Mouse (Mus musculus) heart, embryonic 14.5 days (tissue): ENCODE measurements around the gene Pde9a. TPM values are rescaled to one million over a fixed set of nuclear protein-coding genes. Genes with fewer than 3 reads are reported as not detected.

Experiments
- ATAC-seq: fragments of 200-750 bp; cut with Nextera tagmentation; 2 replicates; pipeline ENCODE4 v1.8.0; 2017; ENCODE audit warnings: low read depth, moderate TSS enrichment; ENCODE audit not compliant: insufficient number of reproducible peaks, insufficient read depth, low FRiP score
- H3K27ac ChIP-seq, 2 experiments: fragments of 200-500 bp in 1 of 2; fragments of 300-500 bp in 1 of 2; sonication (generic) in 1 of 2; replicated peaks in 1 of 2; 2 replicates each; pipeline ENCODE4 v1.5.1; 2012 to 2014; ENCODE audit warnings: low read depth in 2 of 2, low read length in 2 of 2, control low read depth in 1 of 2, mild to moderate bottlenecking in 1 of 2, mixed read lengths in 1 of 2; ENCODE audit not compliant: control insufficient read depth in 1 of 2, insufficient read depth in 1 of 2
- H3K27me3 ChIP-seq: fragments of 300-500 bp; sonication (generic); 2 replicates; pipeline ENCODE4 v1.6.1; 2014; ENCODE audit warnings: mild to moderate bottlenecking, low read length, control low read depth; ENCODE audit not compliant: control insufficient read depth, insufficient read depth
- H3K36me3 ChIP-seq: fragments of 300-500 bp; sonication (generic); 2 replicates; pipeline ENCODE4 v1.6.1; 2014; ENCODE audit warnings: mild to moderate bottlenecking, control low read depth, low read length, mixed read lengths; ENCODE audit not compliant: control insufficient read depth, insufficient read depth
- H3K4me1 ChIP-seq, 2 experiments: fragments of 200-500 bp in 1 of 2; fragments of 300-500 bp in 1 of 2; sonication (generic) in 1 of 2; 2 replicates each; pipeline ENCODE4 v1.6.1; 2012 to 2014; ENCODE audit warnings: low read length in 2 of 2, control low read depth in 1 of 2, mixed read lengths in 1 of 2; ENCODE audit not compliant: control insufficient read depth in 2 of 2, insufficient read depth in 2 of 2
- H3K4me2 ChIP-seq: fragments of 300-500 bp; sonication (generic); 2 replicates; pipeline ENCODE4 v1.6.1; 2014; ENCODE audit warnings: mild to moderate bottlenecking, low read length
- H3K4me3 ChIP-seq, 2 experiments: fragments of 200-500 bp in 1 of 2; fragments of 300-500 bp in 1 of 2; sonication (generic) in 1 of 2; 2 replicates each; pipeline ENCODE4 v1.5.1; 2012 to 2014; ENCODE audit warnings: low read length in 2 of 2, mild to moderate bottlenecking in 2 of 2, control low read depth in 1 of 2, low read depth in 1 of 2, moderate library complexity in 1 of 2; ENCODE audit not compliant: control insufficient read depth in 1 of 2, insufficient read depth in 1 of 2
- H3K9ac ChIP-seq: fragments of 300-500 bp; sonication (generic); 2 replicates; pipeline ENCODE4 v1.6.1; 2014; ENCODE audit warnings: mild to moderate bottlenecking, low read length
- H3K9me3 ChIP-seq: fragments of 300-500 bp; sonication (generic); 2 replicates; pipeline ENCODE4 v1.6.1; 2016; ENCODE audit warnings: low read length, control low read depth; ENCODE audit not compliant: control insufficient read depth
- WGBS: fragments of 180-500 bp; shearing (Covaris S2); extraction: QIAGEN DNeasy Blood & Tissue Kit; methylation state at CpG from one replicate; pipeline ENCODE4 v1.1.7; 2014; 5-methylcytosine and 5-hydroxymethylcytosine counted together
- polyA plus RNA-seq: library from polyadenylated mRNA; unstranded; fragments of >200 nt; fragmentation: Nextera tagmentation; extraction: Ambion mirVana; gene quantifications from 2 replicates; pipeline ENCODE4 v1.2.1, GENCODE M21; 2014

Gene Pde9a
- polyA plus RNA-seq, 1 experiment from 2014 or later, result 9.1 TPM

DNA sequence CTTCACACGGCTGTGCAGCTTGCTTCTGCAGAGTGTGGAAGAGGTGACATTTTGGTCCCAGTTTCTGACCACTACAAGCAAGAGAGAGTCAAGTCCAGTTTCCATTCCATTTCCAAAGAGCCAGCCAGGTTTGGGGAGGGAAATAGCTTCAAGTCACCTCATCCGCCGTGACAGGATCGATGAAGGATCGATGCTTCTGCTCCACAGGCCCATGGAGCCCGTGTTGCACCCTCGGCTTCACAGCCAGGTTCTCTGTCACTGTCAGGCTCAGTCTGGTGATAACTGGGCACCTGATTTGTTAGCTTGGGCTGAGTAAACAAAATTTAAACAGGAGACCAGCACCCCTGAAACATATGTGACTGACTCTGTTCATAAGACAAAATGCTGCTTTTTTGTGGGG lies 58.2 kb downstream of the Pde9a start:
- ATAC-seq, result no peak
- no peak overlapping the region for H3K4me2 ChIP-seq
- no peak overlapping the region for H3K4me3 ChIP-seq
- H3K27ac ChIP-seq, result no peak overlapping the region
- peaks cover 8 to 10% of the 10 kb centered on the region in 2 experiments for H3K4me1 ChIP-seq
- no peaks in the 10 kb centered on the region for H3K9me3 ChIP-seq
- H3K27me3 ChIP-seq, result no peaks in the 10 kb centered on the region
- WGBS, result 68% methylated on average over 7 of the region's 7 CpGs
- H3K36me3 ChIP-seq, result no peaks in the 10 kb centered on the region
- H3K9ac ChIP-seq, result no peak overlapping the region

DNA sequence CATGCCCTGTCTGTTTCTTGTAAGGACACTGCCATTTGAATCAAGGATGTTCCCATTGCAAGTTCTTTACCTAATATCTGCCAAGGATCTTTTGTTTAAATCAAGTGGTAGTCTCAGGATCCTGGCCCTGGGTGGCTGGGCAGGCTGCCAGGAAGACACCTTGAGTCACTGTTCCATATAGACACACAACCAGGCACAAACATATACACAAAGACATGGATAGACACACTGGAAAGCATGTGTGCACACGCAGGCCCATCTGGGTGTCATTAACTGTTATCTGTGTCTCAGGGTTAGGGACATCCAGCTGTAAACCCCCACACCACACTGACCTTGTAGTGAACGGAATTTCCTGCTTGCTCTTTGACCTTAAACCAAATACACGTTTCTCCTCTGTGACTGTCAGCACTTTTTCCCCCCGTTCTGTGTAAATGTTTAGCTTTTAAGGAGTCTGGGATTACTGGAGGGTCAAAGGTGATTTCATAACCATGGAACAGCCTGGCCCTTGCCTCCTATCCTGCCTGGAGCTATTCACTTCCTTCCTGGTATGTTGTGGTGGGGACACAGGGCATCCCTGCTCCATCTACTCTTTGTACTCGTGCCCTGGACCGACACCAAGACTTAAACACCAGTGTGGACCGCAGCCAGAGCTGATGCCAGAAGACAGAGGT lies 59.2 kb downstream of the Pde9a start:
- Histone ChIP-seq H3K36me3 (no peaks in the 10 kb centered on the region), H3K27ac (0 out of 4 replicates have a peak overlapping the region, but pooled peaks of 1 of the 2 experiments have one; percentile 1), H3K9me3 (no peaks in the 10 kb centered on the region), H3K27me3 (no peaks in the 10 kb centered on the region), H3K4me3 (no peak overlapping the region), H3K9ac (no peak overlapping the region), H3K4me1 (peaks cover 8 to 10% of the 10 kb centered on the region in 2 experiments), H3K4me2 (no peak overlapping the region)
- 41% methylated on average over 7 of the region's 7 CpGs for WGBS
- no peak for ATAC-seq

DNA sequence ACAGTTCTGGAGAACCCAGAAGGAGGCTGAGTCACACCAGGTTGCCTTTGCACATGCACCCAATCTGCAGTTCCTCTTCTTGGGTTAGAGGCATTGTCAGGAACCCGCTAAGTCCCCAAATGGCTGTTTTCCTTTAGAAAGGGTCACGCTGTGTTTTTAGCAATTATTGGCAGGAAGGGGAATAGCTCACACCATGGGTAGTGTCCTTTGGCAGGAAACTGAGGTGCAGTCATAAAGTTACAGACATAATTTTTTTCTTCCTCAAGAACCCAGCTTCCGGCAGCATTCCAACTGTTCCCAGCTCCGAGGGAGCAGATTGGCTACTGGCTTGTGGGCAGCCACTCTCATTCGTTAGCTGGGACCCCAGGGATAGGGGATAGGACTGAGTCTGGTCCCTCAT lies 61.8 kb downstream of the Pde9a start:
- Histone ChIP-seq H3K27me3 (no peaks in the 10 kb centered on the region), H3K4me3 (no peak overlapping the region), H3K9ac (no peak overlapping the region), H3K9me3 (no peaks in the 10 kb centered on the region), H3K27ac (no peak overlapping the region), H3K4me2 (no peak overlapping the region), H3K4me1 (peaks cover 3 to 6% of the 10 kb centered on the region in 2 experiments; a peak in 3 of 4 replicates), H3K36me3 (no peaks in the 10 kb centered on the region)
- WGBS, result 82% methylated on average over 5 of the region's 5 CpGs
- ATAC-seq, result no peak

- Histone ChIP-seq H3K36me3 (no peaks in the 10 kb centered on the region), H3K4me3 (no peak overlapping the region), H3K27me3 (no peaks in the 10 kb centered on the region), H3K4me2 (no peak overlapping the region), H3K27ac (no peak overlapping the region), H3K4me1 (peaks cover 0 to 6% of the 10 kb centered on the region in 2 experiments; a peak in 1 of 4 replicates), H3K9me3 (no peaks in the 10 kb centered on the region), H3K9ac (no peak overlapping the region)
- WGBS, result 56% methylated on average over 1 of the region's 1 CpGs
- ATAC-seq, result no peak
These were observed 62.5 kb downstream of the Pde9a start for GRCm38 (mm10) chr17:31448519-31448918.

DNA sequence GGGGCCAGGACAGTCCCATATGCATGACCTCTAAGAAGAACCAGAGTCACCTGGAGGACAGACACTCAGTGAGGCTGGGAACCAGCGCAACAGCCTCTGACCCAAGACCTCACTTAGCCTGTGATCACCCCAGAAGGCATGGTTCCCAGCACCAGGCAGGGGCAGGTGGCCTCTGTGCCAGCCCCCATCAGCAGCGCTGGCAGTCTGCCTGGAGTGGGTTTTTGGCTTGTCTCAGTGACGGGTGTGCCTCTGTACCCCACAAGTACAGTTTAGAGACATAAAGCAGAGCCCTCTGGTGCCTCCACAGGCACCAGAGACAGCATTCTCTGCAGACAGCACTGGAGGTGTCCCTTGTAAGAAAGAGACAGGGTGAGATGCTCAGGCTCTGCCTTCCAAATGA lies 64.2 kb downstream of the Pde9a start:
- H3K36me3 ChIP-seq, result no peaks in the 10 kb centered on the region
- WGBS, result 59% methylated on average over 3 of the region's 3 CpGs
- H3K9me3 ChIP-seq, result no peaks in the 10 kb centered on the region
- H3K27me3 ChIP-seq, result no peaks in the 10 kb centered on the region
- peaks cover 0 to 4% of the 10 kb centered on the region in 2 experiments; a peak in 1 of 4 replicates for H3K4me1 ChIP-seq
- H3K4me2 ChIP-seq, result no peak overlapping the region
- no peak overlapping the region for H3K4me3 ChIP-seq
- no peak for ATAC-seq
- H3K9ac ChIP-seq, result no peak overlapping the region
- H3K27ac ChIP-seq, result no peak overlapping the region

GRCm38 (mm10) chr17:31451179-31451708 lies 65.2 kb downstream of the Pde9a start:
- Histone ChIP-seq H3K4me2 (no peak overlapping the region), H3K36me3 (no peaks in the 10 kb centered on the region), H3K4me1 (peaks cover 0 to 4% of the 10 kb centered on the region in 2 experiments; a peak in 1 of 4 replicates), H3K9me3 (no peaks in the 10 kb centered on the region), H3K27me3 (no peaks in the 10 kb centered on the region), H3K27ac (no peak overlapping the region), H3K9ac (no peak overlapping the region), H3K4me3 (no peak overlapping the region)
- 60% methylated on average over 8 of the region's 8 CpGs for WGBS
- no peak for ATAC-seq

DNA sequence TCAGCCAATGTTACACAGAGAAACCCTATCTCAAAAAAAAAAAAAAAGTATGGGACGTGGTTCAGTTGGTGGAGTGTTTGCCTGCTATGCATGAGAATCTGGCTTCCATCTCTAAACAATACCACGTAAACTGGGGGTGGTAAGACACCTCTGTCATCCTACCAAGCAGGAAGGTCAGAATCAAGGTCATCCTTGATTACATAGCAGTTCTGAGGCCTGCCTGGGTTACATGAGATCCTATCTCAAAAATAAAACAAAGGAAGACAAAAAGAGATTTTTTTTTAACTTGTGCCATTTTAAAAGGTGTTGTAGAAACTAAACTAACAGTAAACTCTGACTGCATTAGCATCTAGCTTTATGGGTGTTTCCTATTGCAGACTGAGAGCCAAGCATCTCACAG lies 66.8 kb downstream of the Pde9a start:
- Histone ChIP-seq H3K4me1 (peaks cover 0 to 4% of the 10 kb centered on the region in 2 experiments; a peak in 1 of 4 replicates), H3K27ac (no peak overlapping the region), H3K36me3 (no peaks in the 10 kb centered on the region)

More for the DNA sequence above, 66.8 kb downstream of the Pde9a start:
- no peak overlapping the region for H3K4me2 ChIP-seq
- no peak overlapping the region for H3K4me3 ChIP-seq
- no peaks in the 10 kb centered on the region for H3K9me3 ChIP-seq
- no peaks in the 10 kb centered on the region for H3K27me3 ChIP-seq
- H3K9ac ChIP-seq, result no peak overlapping the region
- ATAC-seq, result no peak
- WGBS, result 73% methylated on average over 2 of the region's 2 CpGs
